Mouse (Mus musculus) spleen, adult 2 months (tissue): ENCODE measurements at regions not wholly inside any gene's neighbourhood (a gene's known extent, or its start where the extent isn't known, plus 50 kb on each side); places are given as distances from the start of the nearest gene placed in this dataset.

Source experiments
- CTCF ChIP-seq: fragments of 200-500 bp; IDR thresholded peaks from 2 replicates; pipeline ENCODE4 v1.5.1; 2011; ENCODE audit warnings: mild to moderate bottlenecking, inconsistent platforms; ENCODE audit not compliant: insufficient read depth, insufficient read length, insufficient replicate concordance; ENCODE audit errors: extremely low read depth
- POLR2A ChIP-seq: fragments of 200-500 bp; IDR thresholded peaks from 2 replicates; pipeline ENCODE4 v1.6.1; 2011; ENCODE audit warnings: low read depth, low read length, inconsistent platforms

GRCm38 (mm10) chr12:107041927-107042652 lies 446.3 kb upstream of the 3110018I06Rik start:
- no peak for TF ChIP-seq POLR2A
- TF ChIP-seq CTCF = no peak
